Mouse (Mus musculus) large intestine, adult 2 months (tissue): Measurements from ENCODE around the gene Pigw. TPM values are rescaled to one million over a fixed set of nuclear protein-coding genes. Genes with fewer than 3 reads are reported as not detected.

Experiments
- DNase-seq: peaks from one replicate; pipeline ENCODE4 v3.0.0-alpha.2; 2012; ENCODE audit warnings: low read depth, low spot score
- WGBS: fragments of 180-500 bp; shearing (Covaris S2); methylation state at CpG from one replicate; pipeline ENCODE4 v1.1.7; 2018; 5-methylcytosine and 5-hydroxymethylcytosine counted together
- polyA plus RNA-seq: library from polyadenylated mRNA; depleted of rRNA; stranded (reverse); fragments of >200 nt; gene quantifications from 2 replicates; pipeline ENCODE4 v1.2.3, GENCODE M21; 2012; rRNA removed

Gene Pigw
- polyA plus RNA-seq, 1 experiment = 2.5 TPM

DNA sequence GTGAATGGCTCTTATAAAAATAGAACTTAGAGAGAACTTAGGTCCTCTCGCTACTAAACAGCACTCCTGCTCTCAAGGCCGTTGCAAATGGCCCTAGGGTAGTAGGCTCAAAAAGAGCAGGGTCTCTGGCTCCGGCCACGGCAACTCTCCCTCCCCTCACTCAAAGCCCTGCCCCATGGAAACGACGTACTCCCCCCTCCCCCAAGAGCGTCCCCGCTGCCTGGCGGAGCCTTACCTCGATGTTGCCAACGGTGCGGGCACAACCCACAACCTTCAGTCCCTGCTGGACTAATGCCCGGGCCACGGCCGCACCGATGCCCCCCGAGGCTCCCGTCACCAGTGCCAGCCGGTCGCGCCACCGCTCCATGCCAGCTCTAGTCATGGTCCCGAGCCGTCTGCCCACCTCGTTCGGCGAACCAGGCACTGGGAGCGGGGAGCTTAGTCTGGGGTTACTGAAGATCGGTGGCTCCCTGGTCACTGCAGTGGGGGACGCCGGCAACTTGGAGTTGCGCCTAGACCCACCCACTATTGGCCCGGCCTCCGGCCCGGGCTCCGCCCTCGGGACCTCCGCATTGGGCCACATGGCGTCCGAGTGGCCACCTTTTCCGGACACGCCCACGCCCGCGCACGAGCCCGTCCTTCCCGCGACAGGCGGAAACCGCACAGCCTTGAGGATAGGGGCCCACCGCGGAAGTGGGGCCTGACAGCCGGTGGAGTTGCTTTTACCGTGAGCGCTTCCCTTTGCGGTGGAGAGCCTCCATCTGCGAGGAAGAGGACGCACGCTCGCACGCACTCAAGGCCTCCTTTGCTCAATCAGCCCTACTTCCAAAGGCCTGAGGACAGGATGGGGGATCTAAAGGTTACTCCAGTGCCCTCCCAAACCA lies 51.3 kb downstream of the Pigw start, which contains the start of gene Dhrs11:
Dhrs11 (minus strand) TSS at position 479 of the 884 bp plus-strand sequence.
- WGBS = under 1% methylated on average over 62 of the region's 62 CpGs
- DNase-seq = no peak

DNA sequence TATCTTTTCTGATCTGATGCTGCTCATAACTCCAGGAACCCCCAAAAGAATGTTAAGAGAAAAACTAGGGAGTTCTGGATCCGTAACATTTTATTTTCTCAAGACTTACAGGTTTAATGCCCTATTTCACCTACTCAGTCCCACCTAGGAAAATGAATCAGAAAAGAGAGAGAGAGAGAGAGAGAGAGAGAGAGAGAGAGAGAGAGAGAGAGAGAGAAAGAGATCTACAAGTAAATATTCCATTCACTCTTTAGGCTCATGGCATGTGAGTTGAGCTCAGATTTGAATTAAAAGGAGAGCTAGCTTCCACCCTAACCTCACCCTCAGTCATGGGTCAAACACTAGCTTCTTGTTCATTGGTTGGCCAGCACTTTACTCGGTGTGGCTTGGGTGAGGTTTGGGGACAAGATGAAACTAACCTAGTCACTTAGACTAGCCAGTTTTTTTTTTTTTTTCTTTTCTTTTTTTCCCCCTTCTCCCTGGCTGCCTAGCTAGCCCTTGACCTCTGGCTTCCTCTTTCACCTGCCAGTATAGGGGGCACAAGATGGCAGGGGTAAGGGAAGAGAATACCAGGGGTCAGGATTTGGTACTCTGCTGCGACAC lies 52.1 kb downstream of the Pigw start:
- no peak for DNase-seq

GRCm38 (mm10) chr11:84827492-84827891 lies 52.6 kb downstream of the Pigw start:
- DNase-seq = no peak

More for the DNA sequence above, 52.1 kb downstream of the Pigw start:
- 34% methylated on average over 3 of the region's 3 CpGs for WGBS

Other genes starting within 250 kb of the Pigw start
- 16.2 and 22.0 TPM in 2 replicates for gene Mrm1, start 60.8 kb downstream of the Pigw start, polyA plus RNA-seq
- gene Dhrs11, start 51.3 kb downstream of the Pigw start, polyA plus RNA-seq = 401 and 620 TPM in 2 replicates
- 34.0 and 65.6 TPM in 2 replicates for gene Ggnbp2, start 9.5 kb downstream of the Pigw start, polyA plus RNA-seq
- gene Myo19, start 137 bp downstream of the Pigw start, polyA plus RNA-seq = 19.2 and 22.6 TPM in 2 replicates
- 14.2 and 14.5 TPM in 2 replicates for gene Znhit3, start 36.1 kb upstream of the Pigw start, polyA plus RNA-seq
- 155 and 175 TPM in 2 replicates for gene Car4, start 77.5 kb upstream of the Pigw start, polyA plus RNA-seq